Mouse (Mus musculus) cerebellum, adult 2 months (tissue): Measurements from ENCODE around the gene Epb41l5. TPM values are rescaled to one million over a fixed set of nuclear protein-coding genes. Genes with fewer than 3 reads are reported as not detected.

Experiments
- DNase-seq, 2 experiments: peaks; one replicate each; pipeline ENCODE4 v3.0.0; 2021
- H3K27ac ChIP-seq: fragments of 200-500 bp; 2 replicates; pipeline ENCODE4 v1.5.1; 2012; ENCODE audit warnings: low read length, control low read depth, inconsistent platforms; ENCODE audit not compliant: insufficient read depth
- H3K27me3 ChIP-seq: fragments of 200-500 bp; 2 replicates; pipeline ENCODE4 v1.6.1; 2012; ENCODE audit warnings: inconsistent platforms, mild to moderate bottlenecking, low read length, moderate library complexity; ENCODE audit not compliant: control insufficient read depth, insufficient read depth
- H3K4me1 ChIP-seq: fragments of 200-500 bp; 2 replicates; pipeline ENCODE4 v1.6.1; 2011; ENCODE audit warnings: low read length; ENCODE audit not compliant: control insufficient read depth, insufficient read depth
- H3K4me3 ChIP-seq: fragments of 200-500 bp; replicated peaks from 2 replicates; pipeline ENCODE3; 2011; ENCODE audit warnings: mild to moderate bottlenecking, low read depth, low read length, control low read depth; ENCODE audit not compliant: insufficient read depth
- CTCF ChIP-seq: fragments of 200-500 bp; IDR thresholded peaks from 2 replicates; pipeline ENCODE4 v1.5.1; 2011; ENCODE audit warnings: low read depth, mild to moderate bottlenecking, control low read depth, low read length, moderate library complexity, borderline replicate concordance; ENCODE audit not compliant: insufficient read depth
- POLR2A ChIP-seq: fragments of 200-500 bp; IDR thresholded peaks from 2 replicates; pipeline ENCODE4 v1.6.1; 2011; ENCODE audit warnings: low read length, control low read depth, borderline replicate concordance; ENCODE audit not compliant: insufficient read depth
- WGBS: fragments of 180-500 bp; shearing (Covaris S2); methylation state at CpG from one replicate; pipeline ENCODE4 v1.1.7; 2018; 5-methylcytosine and 5-hydroxymethylcytosine counted together
- polyA plus RNA-seq: library from polyadenylated mRNA; depleted of rRNA; stranded (reverse); fragments of >200 nt; gene quantifications from 2 replicates; pipeline ENCODE4 v1.2.3, GENCODE M21; 2012

Epb41l5 gene
- polyA plus RNA-seq, 1 experiment = 4.7 TPM

GRCm38 (mm10) chr1:119590041-119590440 is 58.8 kb downstream of the Epb41l5 start:
- no peak overlapping the region for H3K27ac ChIP-seq
- no peak overlapping the region for H3K4me3 ChIP-seq
- TF ChIP-seq POLR2A (no peak), CTCF (no peak)
- DNase-seq = no peak
- H3K4me1 ChIP-seq = no peaks in the 10 kb centered on the region
- whole genome bisulfite sequencing = 85% methylated on average over 2 of the region's 2 CpGs
- H3K27me3 ChIP-seq = no peaks in the 10 kb centered on the region

GRCm38 (mm10) chr1:119584974-119585373 is 63.8 kb downstream of the Epb41l5 start:
- 89% methylated on average over 2 of the region's 2 CpGs for WGBS
- Histone ChIP-seq H3K4me3 (no peak overlapping the region), H3K27me3 (no peaks in the 10 kb centered on the region), H3K27ac (no peak overlapping the region), H3K4me1 (no peaks in the 10 kb centered on the region)
- no peak for TF ChIP-seq POLR2A
- no peak for TF ChIP-seq CTCF
- DNase-seq = no peak

GRCm38 (mm10) chr1:119570134-119570533 is 78.7 kb downstream of the Epb41l5 start:
- Histone ChIP-seq H3K27ac (no peak overlapping the region), H3K4me1 (no peaks in the 10 kb centered on the region), H3K4me3 (no peak overlapping the region), H3K27me3 (no peaks in the 10 kb centered on the region)
- DNase-seq = no peak
- whole genome bisulfite sequencing = 87% methylated on average over 1 of the region's 1 CpGs
- no peak for TF ChIP-seq CTCF
- TF ChIP-seq POLR2A = no peak

- TF ChIP-seq CTCF (no peak), POLR2A (no peak)
- WGBS = 98% methylated on average over 4 of the region's 4 CpGs
- Histone ChIP-seq H3K27ac (no peak overlapping the region), H3K4me1 (no peaks in the 10 kb centered on the region), H3K4me3 (no peak overlapping the region), H3K27me3 (no peaks in the 10 kb centered on the region)
- DNase-seq = no peak
Observed at GRCm38 (mm10) chr1:119565531-119565930, 83.3 kb downstream of the Epb41l5 start.

GRCm38 (mm10) chr1:119557641-119558395 is 91.0 kb downstream of the Epb41l5 start:
- Histone ChIP-seq H3K4me3 (no peak overlapping the region), H3K4me1 (no peaks in the 10 kb centered on the region), H3K27ac (peak overlapping the region; percentile 50; the same call in 1 of the 2 replicates), H3K27me3 (no peaks in the 10 kb centered on the region)
- peak in 1 of 2 experiments; percentile 46 for DNase-seq
- 91% methylated on average over 4 of the region's 4 CpGs for WGBS
- TF ChIP-seq CTCF = no peak
- TF ChIP-seq POLR2A = no peak

- no peak for DNase-seq
- Histone ChIP-seq H3K4me3 (no peak overlapping the region), H3K27me3 (no peaks in the 10 kb centered on the region), H3K27ac (no peak overlapping the region), H3K4me1 (no peaks in the 10 kb centered on the region)
- no peak for TF ChIP-seq CTCF
- no peak for TF ChIP-seq POLR2A
- WGBS = 81% methylated on average over 5 of the region's 5 CpGs
Observed at GRCm38 (mm10) chr1:119555651-119556050, 93.1 kb downstream of the Epb41l5 start.

GRCm38 (mm10) chr1:119551651-119552050 is 97.1 kb downstream of the Epb41l5 start:
- no peaks in the 10 kb centered on the region for H3K27me3 ChIP-seq
- WGBS = 98% methylated on average over 1 of the region's 1 CpGs
- no peak overlapping the region for H3K4me3 ChIP-seq
- H3K4me1 ChIP-seq = no peaks in the 10 kb centered on the region
- TF ChIP-seq CTCF (no peak), POLR2A (no peak)
- no peak overlapping the region for H3K27ac ChIP-seq
- no peak for DNase-seq

- H3K4me3 ChIP-seq = no peak overlapping the region
- no peak overlapping the region for H3K27ac ChIP-seq
- no peak for DNase-seq
- 93% methylated on average over 2 of the region's 2 CpGs for WGBS
- no peaks in the 10 kb centered on the region for H3K4me1 ChIP-seq
- TF ChIP-seq POLR2A = no peak
- no peak for TF ChIP-seq CTCF
- no peaks in the 10 kb centered on the region for H3K27me3 ChIP-seq
Observed at GRCm38 (mm10) chr1:119550064-119550463, 98.7 kb downstream of the Epb41l5 start.
